Mouse (Mus musculus): ENCODE measurements at regions not wholly inside any gene's neighbourhood (a gene's known extent, or its start where the extent isn't known, plus 50 kb on each side); places are given as distances from the start of the nearest gene placed in this dataset.
"Not testable (repeated sequence)": the region's sequence is repeated elsewhere in the genome, so short reads cannot be mapped to it uniquely, and the experiment has no call there.

GRCm38 (mm10) chr13:88704526-88704925 lies 116.7 kb upstream of the Edil3 start:
- H3K27me3 ChIP-seq = no peaks in the 10 kb centered on the region
- ATAC-seq (ENCODE audit: low FRiP score) = no peak
- no peaks in the 10 kb centered on the region for H3K36me3 ChIP-seq (replicated peaks)
- no peaks in the 10 kb centered on the region for H3K4me1 ChIP-seq
- H3K4me2 ChIP-seq = no peak overlapping the region
- H3K9me3 ChIP-seq = no peaks in the 10 kb centered on the region
- H3K27ac ChIP-seq = no peak overlapping the region
- WGBS = 61% methylated on average over 1 of the region's 1 CpGs
- H3K9ac ChIP-seq = no peak overlapping the region
- no peak overlapping the region for H3K4me3 ChIP-seq (replicated peaks)

GRCm38 (mm10) chr13:88729626-88730025 lies 91.6 kb upstream of the Edil3 start:
- H3K36me3 ChIP-seq (replicated peaks); H3K9ac ChIP-seq; ATAC-seq (ENCODE audit: low FRiP score); H3K27me3 ChIP-seq; H3K27ac ChIP-seq; H3K4me2 ChIP-seq; H3K9me3 ChIP-seq; H3K4me3 ChIP-seq (replicated peaks); H3K4me1 ChIP-seq: not testable (repeated sequence)
- WGBS = 95% methylated on average over 2 of the region's 2 CpGs

- 65% methylated on average over 1 of the region's 1 CpGs for WGBS
- no peaks in the 10 kb centered on the region for H3K4me1 ChIP-seq
- no peaks in the 10 kb centered on the region for H3K36me3 ChIP-seq (replicated peaks)
- no peak overlapping the region for H3K4me2 ChIP-seq
- no peak overlapping the region for H3K4me3 ChIP-seq (replicated peaks)
- no peak overlapping the region for H3K27ac ChIP-seq
- no peaks in the 10 kb centered on the region for H3K9me3 ChIP-seq
- ATAC-seq (ENCODE audit: low FRiP score) = no peak
- H3K27me3 ChIP-seq = no peaks in the 10 kb centered on the region
- no peak overlapping the region for H3K9ac ChIP-seq
Observed at GRCm38 (mm10) chr13:88749916-88750315, 71.4 kb upstream of the Edil3 start.
